In genomic region chr12:85184118-85184517, GRCm38 (mm10) we compare ENCODE assay signal across 24 mouse cellular contexts. TPM values are rescaled to one million over a fixed set of nuclear protein-coding genes. Genes with fewer than 3 reads are reported as not detected.
DNase-seq lines count a peak whose midpoint lies in the region; ATAC-seq and TF ChIP-seq lines count a peak whose summit lies in the region.
"Had no signal": no experiment of that assay in that cellular context is flagged by ENCODE, and none has a peak within 500 bp of the region (broad histone marks: within the 10 kb centered on the region; RNA-seq: fewer than 3 reads in every experiment).

No protein-coding gene starts in this region.

- no peaks in the 10 kb centered on the region for H3K9me3 ChIP-seq in lung, postnatal 0 days (ENCODE audit: low read length)
- H3K9me3 ChIP-seq: forebrain, embryonic 10.5 days; forebrain, embryonic 13.5 days; heart, embryonic 12.5 days; heart, embryonic 15.5 days; hindbrain, embryonic 10.5 days; hindbrain, embryonic 13.5 days had no signal

- no peaks in the 10 kb centered on the region for H3K4me1 ChIP-seq in lung, postnatal 0 days (ENCODE audit: insufficient read depth, low read depth, low read length)

- DNase-seq in gastrocnemius, adult 2 months, result peak; percentile 4
- no peak for DNase-seq in gastrocnemius, postnatal 10 days
- DNase-seq in lung, adult 18-20 months, result peak; percentile 71 to 73
- DNase-seq in lung, postnatal 0 days (ENCODE audit: low spot score), result peak; percentile 80
- peak; percentile 65 for DNase-seq in lung, postnatal 25 days (ENCODE audit: low spot score)
- DNase-seq in embryo, embryonic 11 days, result no peak
- DNase-seq in thymus, postnatal 36 days, result no peak
- DNase-seq in cerebellum, adult 9-11 months, result no peak
- DNase-seq: adrenal gland, postnatal 10 days; adrenal gland, postnatal 36 days; cerebellum, adult 18-20 months; cerebellum, postnatal 10 days; cerebellum, postnatal 36 days; gastrocnemius, postnatal 25 days; heart, adult 18-20 months; heart, postnatal 36 days had no signal

- no peak overlapping the region for H3K4me2 ChIP-seq in lung, postnatal 0 days (replicated peaks; ENCODE audit: low read depth, low read length)
- H3K4me2 ChIP-seq: forebrain, embryonic 13.5 days; heart, embryonic 12.5 days; heart, embryonic 15.5 days; hindbrain, embryonic 13.5 days had no signal

- no peaks in the 10 kb centered on the region for H3K36me3 ChIP-seq in lung, postnatal 0 days (ENCODE audit: insufficient read depth, low read length)
- H3K36me3 ChIP-seq: forebrain, embryonic 10.5 days; heart, embryonic 12.5 days; heart, embryonic 15.5 days; hindbrain, embryonic 10.5 days; hindbrain, embryonic 13.5 days had no signal

- peak; percentile 88 for ATAC-seq in lung, postnatal 0 days
- ATAC-seq: forebrain, embryonic 13.5 days; forebrain, embryonic 16.5 days; hindbrain, embryonic 16.5 days had no signal

- H3K27me3 ChIP-seq in lung, postnatal 0 days (replicated peaks; ENCODE audit: insufficient read depth, low read length), result no peaks in the 10 kb centered on the region

- intact Hi-C loops in gastrocnemius, adult 2 months (cut with DNase I), result no loop called here

- no peak overlapping the region for H3K27ac ChIP-seq in gastrocnemius, adult 2 months
- H3K27ac ChIP-seq in lung, postnatal 0 days (ENCODE audit: low read length), result peak overlapping the region; percentile 0; the same call in 1 of the 2 replicates
- H3K27ac ChIP-seq: forebrain, embryonic 10.5 days; forebrain, embryonic 13.5 days; heart, embryonic 15.5 days; hindbrain, embryonic 10.5 days; hindbrain, embryonic 13.5 days had no signal

- H3K4me3 ChIP-seq in gastrocnemius, adult 2 months, result no peak overlapping the region
- no peak overlapping the region for H3K4me3 ChIP-seq in lung, postnatal 0 days (ENCODE audit: low read depth, low read length)
- H3K4me3 ChIP-seq: forebrain, embryonic 10.5 days; forebrain, embryonic 13.5 days; heart, embryonic 12.5 days; heart, embryonic 15.5 days; hindbrain, embryonic 10.5 days; hindbrain, embryonic 13.5 days had no signal

- 49% methylated on average over 5 of the region's 5 CpGs for WGBS in lung, postnatal 0 days

- no peak for TF ChIP-seq CTCF in gastrocnemius, adult 2 months (IDR thresholded peaks at IDR 0.05)
- no peak for TF ChIP-seq CTCF in lung, postnatal 0 days (IDR thresholded peaks at IDR 0.05)

- H3K9ac ChIP-seq in lung, postnatal 0 days (replicated peaks; ENCODE audit: low read depth), result no peak overlapping the region
- H3K9ac ChIP-seq: forebrain, embryonic 13.5 days; heart, embryonic 12.5 days; heart, embryonic 15.5 days; hindbrain, embryonic 13.5 days had no signal

- TF ChIP-seq EP300 in lung, postnatal 0 days (IDR thresholded peaks at IDR 0.05), result no peak

RNA-seq across cellular contexts. Expression of gene Pgf, which starts 6.5 kb away (rescaled TPM):
- 1 to 10 TPM; 1.5 to 1.8 TPM for total RNA-seq in gastrocnemius, adult 2 months (2021)
- total RNA-seq in gastrocnemius, postnatal 10 days (2021), result 1 to 10 TPM; 2.4 to 4.0 TPM
- polyA plus RNA-seq in lung, postnatal 0 days (2015; fragmentation: Nextera tagmentation; extraction: Ambion mirVana), result 12.7 and 19.0 TPM in 2 replicates

RNA-seq across cellular contexts. Expression of gene Rps6kl1, which starts 33.1 kb away (rescaled TPM):
- total RNA-seq in gastrocnemius, adult 2 months (2021), result 1 to 10 TPM in 1 of 2 experiments, under 1 TPM in 1; 0.94 to 1.1 TPM
- total RNA-seq in gastrocnemius, postnatal 10 days (2021), result under 1 TPM; 0.33 to 0.68 TPM
- polyA plus RNA-seq in lung, postnatal 0 days (2015; fragmentation: Nextera tagmentation; extraction: Ambion mirVana), result 0.82 and 0.83 TPM in 2 replicates

RNA-seq across cellular contexts. Expression of gene Eif2b2, which starts 35.2 kb away (rescaled TPM):
- total RNA-seq in gastrocnemius, adult 2 months (2021), result 10 to 100 TPM; 56.1 to 63.1 TPM
- total RNA-seq in gastrocnemius, postnatal 10 days (2021), result 10 to 100 TPM; 76.1 to 95.2 TPM
- 58.7 and 64.9 TPM in 2 replicates for polyA plus RNA-seq in lung, postnatal 0 days (2015; fragmentation: Nextera tagmentation; extraction: Ambion mirVana)

Comparison
In these comparisons a context has a peak if more than half of its experiments do, and no peak if none do; other contexts are left out.
1. DNase-seq: peak in gastrocnemius, adult 2 months (single experiment), lung, adult 18-20 months (2 of 2), lung, postnatal 0 days (single experiment) and lung, postnatal 25 days (single experiment); none in gastrocnemius, postnatal 10 days (single experiment), embryo, embryonic 11 days (single experiment), thymus, postnatal 36 days (0 of 2) and cerebellum, adult 9-11 months (single experiment).